Mouse (Mus musculus) kidney, postnatal 10 days (tissue): ENCODE data around the gene Khnyn.
A peak's percentile ranks its signal among the peaks of the same experiment; 100 is the strongest.

Source experiments
- DNase-seq: peaks from one replicate; pipeline ENCODE4 v3.0.0; 2021; ENCODE audit warnings: mixed read lengths

Gene Khnyn

DNA sequence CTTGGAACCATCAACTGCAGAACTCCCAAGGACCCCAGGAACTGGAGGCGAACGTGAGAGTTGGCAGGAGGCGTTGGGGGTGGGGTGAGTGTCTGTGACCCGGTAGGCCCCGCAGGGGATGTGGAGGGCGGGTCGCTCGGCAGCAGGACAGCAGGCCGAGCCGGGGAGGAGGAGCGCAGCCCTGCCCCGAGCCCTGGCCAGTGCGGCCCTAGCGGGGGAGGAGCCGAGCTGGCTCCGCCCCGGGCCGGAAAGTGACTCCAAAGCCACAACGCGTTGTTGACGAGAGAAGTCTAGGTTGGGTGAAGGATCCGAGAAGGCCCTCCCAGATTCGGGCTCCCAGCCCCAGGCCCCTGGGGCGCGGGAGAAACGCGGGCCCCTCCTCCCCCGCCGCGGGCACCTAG lies at the start of gene Khnyn:
Gene Khnyn, plus strand, starts transcription at position 235 of the 401 bp plus-strand sequence.
- DNase-seq: peak; percentile 96

DNA sequence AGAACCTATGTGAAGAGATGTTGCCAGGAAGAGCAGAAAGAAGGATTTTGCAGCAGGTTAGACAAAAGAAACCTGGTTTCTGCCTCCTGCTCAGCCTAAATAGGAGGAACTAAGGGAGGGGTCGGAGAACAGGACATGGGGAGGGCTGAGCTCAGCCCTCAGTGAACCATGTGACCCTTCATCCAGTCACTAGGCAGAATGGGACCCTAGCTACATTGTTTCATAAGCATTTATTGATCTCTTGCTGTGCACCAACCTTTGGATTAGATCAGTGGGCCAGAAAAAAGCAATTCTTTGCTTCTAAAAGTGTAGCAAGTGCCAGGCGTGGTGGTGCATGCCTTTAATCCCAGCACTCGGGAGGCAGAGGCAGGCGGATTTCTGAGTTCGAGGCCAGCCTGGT lies 46.4 kb upstream of the Khnyn start:
- no peak for DNase-seq

- DNase-seq: no peak
Measured at GRCm38 (mm10) chr14:55838740-55839139, 46.0 kb upstream of the Khnyn start.

DNA sequence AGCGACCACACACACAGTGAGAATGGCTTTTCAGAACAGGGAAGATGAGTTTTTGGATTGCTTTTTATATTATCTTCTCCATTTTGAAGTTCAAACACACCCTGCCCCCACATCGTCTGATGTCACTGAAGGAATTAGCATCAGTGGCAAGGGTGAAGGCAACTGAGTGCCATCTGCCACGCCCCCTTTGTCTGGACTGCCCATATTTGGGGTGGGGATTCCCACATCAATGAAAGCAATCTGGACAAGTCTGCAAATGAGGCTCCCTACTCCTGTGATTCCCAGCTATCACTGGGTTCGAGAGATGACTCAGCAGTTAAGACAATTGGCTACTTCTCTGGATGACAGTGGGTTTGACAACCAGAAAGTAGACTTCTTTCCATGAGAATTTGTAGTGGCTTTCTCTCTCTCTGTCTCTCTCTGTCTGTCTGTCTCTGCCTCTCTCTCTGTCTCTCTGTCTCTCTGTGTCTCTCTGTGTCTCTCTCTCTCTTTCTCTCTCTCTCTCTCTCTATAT lies 43.8 kb upstream of the Khnyn start:
- DNase-seq: no peak

- no peak for DNase-seq
Measured at GRCm38 (mm10) chr14:55842794-55843193, 42.0 kb upstream of the Khnyn start.

DNA sequence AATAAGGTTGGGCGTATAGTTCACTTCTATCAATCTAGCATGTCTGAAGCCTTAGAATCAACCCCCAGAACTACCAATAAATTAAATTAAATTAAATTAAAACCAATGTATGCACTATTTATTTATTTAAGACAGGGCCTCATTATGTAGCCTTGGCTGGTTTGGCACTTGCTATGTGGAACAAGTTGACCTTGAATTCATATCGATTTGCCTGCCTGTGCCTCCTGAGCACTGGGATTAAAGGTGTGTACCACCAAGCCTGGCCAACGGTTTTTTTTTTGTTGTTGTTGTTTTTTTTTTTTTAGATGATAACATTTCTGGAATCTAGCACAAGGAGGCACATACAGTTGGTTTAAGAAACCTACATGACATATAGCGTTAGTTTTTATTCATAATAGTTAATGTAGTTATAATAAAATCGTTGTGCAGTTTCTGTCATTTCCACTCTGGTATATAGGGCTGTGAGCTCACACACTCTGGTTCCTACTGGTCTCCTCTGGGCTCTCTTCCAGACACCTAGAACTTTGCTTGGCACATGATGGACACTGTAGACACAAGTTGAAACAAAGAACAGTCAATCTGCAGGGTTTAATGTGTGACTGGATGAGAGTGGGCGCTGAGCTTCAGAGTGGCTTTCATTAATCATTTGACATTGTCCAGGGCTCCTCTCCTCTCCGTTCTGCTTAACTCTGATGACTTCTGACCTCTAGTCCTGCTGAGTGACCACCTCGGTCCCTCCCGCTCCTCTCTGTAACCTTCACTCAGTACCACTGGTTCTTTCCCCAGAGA lies 39.0 kb upstream of the Khnyn start:
- no peak for DNase-seq

DNA sequence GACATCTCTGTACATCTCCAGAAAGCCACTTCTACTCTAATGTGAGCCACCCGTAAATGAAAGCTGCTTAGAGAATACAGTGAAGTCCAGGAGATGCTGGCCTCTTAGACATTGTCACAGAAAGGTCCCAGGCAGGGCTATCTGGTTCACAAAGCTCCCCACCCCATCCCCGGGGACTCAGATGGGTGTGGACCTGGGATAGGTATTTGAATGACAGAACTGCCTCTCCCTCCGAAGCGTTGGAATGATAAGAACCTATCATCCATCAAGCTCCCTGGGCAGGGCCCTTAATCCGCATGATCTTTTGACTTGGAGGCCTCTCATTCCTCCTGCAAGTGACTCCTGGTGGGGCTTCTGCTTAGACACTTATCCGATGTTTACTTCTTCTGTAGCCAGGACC lies 33.9 kb upstream of the Khnyn start:
- no peak for DNase-seq

- DNase-seq: peak; percentile 77
Measured at GRCm38 (mm10) chr14:55852646-55853551, 31.8 kb upstream of the Khnyn start.

- peak; percentile 93 for DNase-seq
Measured at GRCm38 (mm10) chr14:55853621-55854285, 31.0 kb upstream of the Khnyn start, which contains the start of gene Nynrin. Nynrin (plus strand) TSS chr14:55854010.

DNA sequence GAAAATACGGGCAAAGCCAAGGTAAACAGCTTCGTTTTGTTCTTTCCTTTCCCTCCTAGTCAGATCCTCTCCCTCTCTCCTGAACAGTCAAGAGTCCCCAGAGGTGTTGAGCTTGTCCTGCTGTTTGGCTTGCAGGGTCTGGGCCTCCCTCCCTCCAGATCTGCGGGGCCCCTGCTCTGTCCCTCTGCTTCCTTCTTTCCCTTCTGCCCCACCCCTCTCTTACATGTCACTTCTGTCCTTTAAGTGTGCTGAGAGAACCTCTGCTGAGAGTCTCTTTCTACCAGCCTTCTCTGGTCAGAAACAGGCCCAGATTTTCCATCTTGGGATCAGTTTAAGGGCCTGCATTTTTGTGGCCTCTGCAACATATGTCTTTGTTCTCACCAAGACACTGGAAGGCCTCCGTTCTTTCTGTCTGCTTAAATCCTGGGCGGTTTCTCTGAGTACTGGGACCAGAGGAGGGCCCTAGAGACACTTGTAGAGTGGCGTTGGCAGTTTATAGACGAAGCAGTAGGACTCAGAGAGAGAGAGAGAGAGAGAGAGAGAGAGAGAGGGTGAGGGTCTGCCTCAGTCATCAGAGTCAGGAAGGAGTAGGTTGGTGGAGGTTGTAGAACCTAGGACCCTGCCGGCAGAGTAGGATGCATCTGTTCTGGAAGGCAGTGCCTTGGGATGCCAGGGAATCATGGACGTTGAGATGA lies 30.2 kb upstream of the Khnyn start:
- no peak for DNase-seq

DNA sequence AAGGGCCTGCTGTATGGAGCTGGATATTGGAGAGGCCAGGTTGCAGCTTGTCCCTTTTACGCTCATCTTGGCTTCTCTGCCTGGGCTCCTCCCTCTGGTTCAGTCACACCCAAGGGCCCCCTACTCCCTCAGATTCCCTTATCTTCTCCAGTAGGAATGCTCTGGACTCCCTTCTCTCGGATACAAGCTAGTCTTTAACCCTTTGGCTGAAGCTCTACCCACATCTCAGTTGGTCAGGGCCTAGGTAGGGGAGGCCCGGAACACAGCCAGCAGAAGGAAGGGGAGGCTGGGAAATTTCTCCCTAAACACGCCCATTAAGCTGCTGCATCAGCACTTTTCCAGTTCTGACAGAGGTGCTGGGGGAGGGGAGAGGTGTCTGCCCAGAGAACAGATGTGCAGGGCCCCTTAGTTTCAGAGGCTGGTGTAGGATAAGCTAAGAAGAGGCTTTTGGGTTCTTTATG lies 29.6 kb upstream of the Khnyn start:
- DNase-seq: peak; percentile 77

DNA sequence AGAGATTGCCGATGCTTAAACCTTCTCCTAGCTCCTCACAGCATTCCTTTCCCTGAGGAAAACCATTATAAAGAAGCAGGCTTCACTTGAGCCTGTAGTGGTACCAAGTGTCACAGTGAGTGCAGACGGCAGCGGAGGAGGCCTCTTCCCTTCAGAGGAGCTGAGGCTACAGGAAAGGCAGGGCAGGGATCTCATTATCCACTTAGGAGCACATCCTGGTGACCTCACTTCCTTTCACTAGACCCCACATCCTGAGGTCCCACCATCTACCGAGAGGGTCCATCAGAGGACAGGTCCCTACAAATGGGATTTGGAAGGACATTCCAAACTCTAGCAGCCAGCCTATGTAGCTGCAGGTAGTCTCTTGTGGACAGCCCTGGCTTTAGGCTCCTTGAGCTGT lies 27.2 kb upstream of the Khnyn start:
- DNase-seq: no peak

GRCm38 (mm10) chr14:55862186-55862585 lies 22.6 kb upstream of the Khnyn start:
- DNase-seq: no peak

DNA sequence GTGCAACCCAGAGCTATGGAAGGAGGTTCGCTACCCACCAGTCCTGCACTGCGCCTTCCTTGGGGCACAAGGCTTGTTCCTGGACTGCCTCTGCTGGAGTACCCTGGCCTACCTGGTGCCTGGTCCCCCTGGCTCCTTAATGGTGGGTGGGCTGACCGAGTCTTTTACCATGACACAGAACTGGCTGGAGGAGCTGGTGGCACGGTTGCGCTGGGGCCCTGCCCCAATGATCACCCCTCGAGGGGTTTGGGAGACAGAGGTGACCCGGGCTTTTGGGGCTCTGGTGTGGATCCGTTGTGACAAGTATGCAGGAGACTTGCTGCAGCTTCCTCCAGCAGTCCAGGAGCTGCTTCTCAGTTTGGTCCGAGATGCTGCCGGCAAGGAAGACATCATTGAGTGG lies 21.8 kb upstream of the Khnyn start:
- no peak for DNase-seq

GRCm38 (mm10) chr14:55863773-55864172 lies 21.0 kb upstream of the Khnyn start:
- DNase-seq: peak; percentile 86

DNA sequence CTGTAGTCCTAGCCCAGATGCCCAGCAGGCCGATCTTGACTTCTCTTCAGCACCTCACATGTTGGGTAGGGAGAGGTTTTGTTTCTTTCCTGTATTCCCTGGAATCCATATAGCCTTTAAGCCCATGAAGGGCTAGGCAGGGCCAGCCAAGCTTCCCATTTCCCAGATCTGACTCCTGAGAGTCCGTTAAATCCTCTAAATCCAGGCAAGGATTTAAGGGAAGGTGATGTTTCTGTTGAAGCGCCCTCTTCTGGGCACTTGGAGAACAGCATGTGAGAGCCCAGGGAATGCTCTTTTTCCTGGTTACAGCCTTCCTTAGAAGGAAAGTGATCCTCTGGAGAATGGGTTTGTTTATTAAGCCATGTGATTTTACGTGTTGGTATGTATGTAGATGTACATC lies 17.8 kb upstream of the Khnyn start:
- peak; percentile 81 for DNase-seq

- DNase-seq: no peak
Measured at GRCm38 (mm10) chr14:55868230-55869026, 16.3 kb upstream of the Khnyn start.

DNA sequence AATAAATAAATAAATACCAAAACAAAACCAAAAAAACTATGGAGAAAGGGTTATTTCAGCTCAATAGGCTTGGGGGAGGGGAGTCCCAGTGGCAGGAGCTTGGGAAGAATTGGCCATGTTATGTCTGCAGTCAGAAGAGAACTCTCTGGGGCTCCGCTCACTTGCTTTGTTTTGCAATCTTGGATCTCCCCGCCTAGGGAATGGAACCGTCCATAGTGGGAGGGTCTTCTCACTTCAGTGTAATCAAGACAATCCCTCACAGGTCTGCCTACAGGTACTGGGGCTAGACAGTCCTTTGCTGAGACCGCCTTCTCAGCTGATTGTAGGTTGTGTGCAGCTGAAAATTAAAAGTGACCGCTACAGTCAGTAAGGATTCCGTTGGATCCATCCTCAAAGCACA lies 15.2 kb upstream of the Khnyn start:
- DNase-seq: no peak

DNA sequence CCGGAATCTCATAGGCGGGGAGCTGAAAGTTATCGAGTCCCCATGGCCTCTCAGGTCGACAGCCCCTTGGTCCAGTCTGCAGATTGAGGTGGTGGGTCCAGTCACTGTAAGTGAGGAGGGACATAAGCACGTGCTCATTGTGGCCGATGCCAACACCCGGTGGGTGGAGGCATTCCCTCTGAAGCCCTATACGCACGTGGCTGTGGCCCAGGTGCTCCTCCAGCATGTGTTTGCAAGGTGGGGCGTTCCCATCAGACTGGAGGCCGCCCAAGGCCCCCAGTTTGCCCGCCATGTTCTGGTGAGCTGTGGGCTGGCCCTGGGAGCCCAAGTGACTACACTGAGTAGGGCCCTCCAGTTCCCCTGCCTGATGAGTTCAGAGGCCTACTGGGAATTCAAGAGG lies 12.7 kb upstream of the Khnyn start:
- no peak for DNase-seq

- no peak for DNase-seq
Measured at GRCm38 (mm10) chr14:55872551-55872950, 12.2 kb upstream of the Khnyn start.

GRCm38 (mm10) chr14:55873242-55873713 lies 11.5 kb upstream of the Khnyn start:
- DNase-seq: no peak
